Mouse (Mus musculus): ENCODE results near the gene Acd. TPM values are rescaled to one million over a fixed set of nuclear protein-coding genes. Genes with fewer than 3 reads are reported as not detected.

Acd gene
- polyA plus RNA-seq, 1 experiment from 2014 or later, result 89.4 TPM

DNA sequence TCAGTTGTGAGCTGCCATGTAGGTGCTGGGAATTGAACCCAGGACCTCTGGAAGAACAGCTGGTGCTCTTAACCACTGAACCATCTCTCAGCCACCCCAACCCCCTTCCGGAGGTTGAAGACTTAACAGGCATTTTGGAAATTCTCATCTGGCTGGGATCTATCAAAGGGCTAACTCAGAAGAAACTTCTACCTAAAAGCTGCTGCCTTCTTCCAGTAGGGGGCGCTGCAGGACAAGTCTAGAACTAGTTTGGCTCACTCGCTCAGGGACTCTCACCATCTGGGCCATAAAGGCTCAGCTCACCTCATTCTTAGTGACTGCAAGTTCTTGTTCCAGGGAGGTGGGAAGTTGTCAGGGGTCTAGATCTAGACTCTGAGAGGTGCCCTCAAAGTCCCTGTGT, 13.2 kb upstream of the Acd start:
- H3K4me3 ChIP-seq (replicated peaks), result no peak overlapping the region
- 0 out of 2 replicates have a peak, but pooled peaks have one; percentile 12 for ATAC-seq (ENCODE audit: low FRiP score)

DNA sequence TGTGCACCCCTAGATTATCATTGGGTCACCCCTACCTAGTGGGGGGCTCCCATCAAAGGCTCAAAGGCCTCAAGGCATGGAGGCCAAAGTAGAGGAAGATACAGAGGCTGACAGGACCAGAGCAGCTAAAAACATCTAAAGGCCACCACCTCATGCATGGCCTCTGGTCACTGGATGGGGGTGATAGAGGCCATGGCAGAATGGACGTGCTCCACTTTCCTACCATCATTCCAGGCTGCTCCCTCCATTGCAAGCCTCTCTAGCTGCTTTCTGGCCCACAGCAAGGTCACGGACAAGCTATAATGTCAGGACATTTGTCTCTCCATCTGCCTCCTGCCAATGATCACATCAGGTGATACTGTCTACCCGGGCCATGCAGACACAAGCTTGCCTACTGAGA, 11.4 kb upstream of the Acd start:
- ATAC-seq (ENCODE audit: low FRiP score), result no peak
- Histone ChIP-seq H3K9me3 (replicated peaks) (no peaks in the 10 kb centered on the region), H3K4me1 (peaks cover 9% of the 10 kb centered on the region), H3K4me2 (no peak overlapping the region), H3K36me3 (peaks cover 13% of the 10 kb centered on the region), H3K27me3 (replicated peaks) (no peaks in the 10 kb centered on the region), H3K4me3 (replicated peaks) (no peak overlapping the region), H3K27ac (replicated peaks) (no peak overlapping the region), H3K9ac (replicated peaks) (no peak overlapping the region)
- WGBS, result 88% methylated on average over 3 of the region's 3 CpGs

More for the DNA sequence above, 13.2 kb upstream of the Acd start:
- 6% methylated on average over 3 of the region's 3 CpGs for WGBS
- H3K4me1 ChIP-seq, result no peaks in the 10 kb centered on the region
- H3K9me3 ChIP-seq (replicated peaks), result no peaks in the 10 kb centered on the region
- H3K9ac ChIP-seq (replicated peaks), result no peak overlapping the region
- no peaks in the 10 kb centered on the region for H3K27me3 ChIP-seq (replicated peaks)
- no peak overlapping the region for H3K4me2 ChIP-seq
- no peak overlapping the region for H3K27ac ChIP-seq (replicated peaks)
- H3K36me3 ChIP-seq, result peaks cover 14% of the 10 kb centered on the region

DNA sequence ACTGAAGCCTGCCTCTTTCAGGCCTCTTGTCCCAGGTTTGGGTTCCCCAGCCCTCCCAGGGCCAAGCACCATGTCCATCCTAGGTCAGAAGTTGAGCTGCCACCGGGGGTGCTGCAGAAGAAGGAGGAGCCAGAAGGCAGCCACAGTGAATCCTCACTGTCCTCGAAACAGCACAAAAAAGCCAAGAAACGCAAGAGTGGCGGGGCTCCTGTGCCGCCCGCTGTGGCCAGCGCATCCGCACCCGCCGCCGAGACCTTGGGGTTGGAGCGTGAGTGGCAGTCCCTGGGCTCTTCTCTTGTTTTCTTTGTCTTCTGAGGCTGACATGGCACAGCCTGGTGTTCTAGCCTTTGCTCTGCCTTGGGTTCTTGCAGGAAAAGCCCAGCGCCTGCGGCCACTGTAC, 8.4 kb upstream of the Acd start:
- Histone ChIP-seq H3K27me3 (replicated peaks) (no peaks in the 10 kb centered on the region), H3K9ac (replicated peaks) (no peak overlapping the region), H3K4me1 (peaks cover 20% of the 10 kb centered on the region), H3K36me3 (0 out of 2 replicates have a peak, but pooled peaks cover 2% of the 10 kb centered on the region), H3K4me3 (replicated peaks) (no peak overlapping the region), H3K4me2 (no peak overlapping the region), H3K9me3 (replicated peaks) (no peaks in the 10 kb centered on the region), H3K27ac (replicated peaks) (no peak overlapping the region)
- ATAC-seq (ENCODE audit: low FRiP score), result no peak
- WGBS, result 81% methylated on average over 14 of the region's 14 CpGs

DNA sequence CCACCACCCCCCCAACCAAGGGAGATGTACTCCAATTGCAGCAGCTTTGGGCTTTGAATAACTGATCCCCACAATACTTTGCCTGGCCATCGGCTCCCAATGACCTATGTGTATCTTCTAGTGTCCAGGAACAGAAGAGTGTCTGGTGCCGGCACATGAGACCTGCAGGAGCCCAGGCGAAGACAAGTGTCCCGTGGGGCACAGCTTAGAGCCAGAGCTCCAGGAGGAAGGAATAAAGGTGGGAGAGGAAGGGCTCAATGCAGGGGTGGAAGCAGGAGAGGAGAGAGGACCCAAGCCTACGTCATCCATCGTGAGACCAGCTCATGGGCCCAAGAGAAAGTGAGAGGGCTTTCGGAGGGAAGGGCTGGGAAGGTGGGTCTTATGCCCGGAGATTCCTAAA, 7.8 kb upstream of the Acd start:
- H3K27ac ChIP-seq (replicated peaks), result no peak overlapping the region
- 97% methylated on average over 8 of the region's 8 CpGs for WGBS
- H3K9me3 ChIP-seq (replicated peaks), result no peaks in the 10 kb centered on the region
- 0 out of 2 replicates have a peak overlapping the region, but pooled peaks have one; percentile 81 for H3K4me3 ChIP-seq (replicated peaks)
- peaks cover 20% of the 10 kb centered on the region for H3K4me1 ChIP-seq
- no peaks in the 10 kb centered on the region for H3K27me3 ChIP-seq (replicated peaks)
- H3K36me3 ChIP-seq, result 0 out of 2 replicates have a peak, but pooled peaks cover 8% of the 10 kb centered on the region
- H3K9ac ChIP-seq (replicated peaks), result no peak overlapping the region
- H3K4me2 ChIP-seq, result no peak overlapping the region
- no peak for ATAC-seq (ENCODE audit: low FRiP score)

DNA sequence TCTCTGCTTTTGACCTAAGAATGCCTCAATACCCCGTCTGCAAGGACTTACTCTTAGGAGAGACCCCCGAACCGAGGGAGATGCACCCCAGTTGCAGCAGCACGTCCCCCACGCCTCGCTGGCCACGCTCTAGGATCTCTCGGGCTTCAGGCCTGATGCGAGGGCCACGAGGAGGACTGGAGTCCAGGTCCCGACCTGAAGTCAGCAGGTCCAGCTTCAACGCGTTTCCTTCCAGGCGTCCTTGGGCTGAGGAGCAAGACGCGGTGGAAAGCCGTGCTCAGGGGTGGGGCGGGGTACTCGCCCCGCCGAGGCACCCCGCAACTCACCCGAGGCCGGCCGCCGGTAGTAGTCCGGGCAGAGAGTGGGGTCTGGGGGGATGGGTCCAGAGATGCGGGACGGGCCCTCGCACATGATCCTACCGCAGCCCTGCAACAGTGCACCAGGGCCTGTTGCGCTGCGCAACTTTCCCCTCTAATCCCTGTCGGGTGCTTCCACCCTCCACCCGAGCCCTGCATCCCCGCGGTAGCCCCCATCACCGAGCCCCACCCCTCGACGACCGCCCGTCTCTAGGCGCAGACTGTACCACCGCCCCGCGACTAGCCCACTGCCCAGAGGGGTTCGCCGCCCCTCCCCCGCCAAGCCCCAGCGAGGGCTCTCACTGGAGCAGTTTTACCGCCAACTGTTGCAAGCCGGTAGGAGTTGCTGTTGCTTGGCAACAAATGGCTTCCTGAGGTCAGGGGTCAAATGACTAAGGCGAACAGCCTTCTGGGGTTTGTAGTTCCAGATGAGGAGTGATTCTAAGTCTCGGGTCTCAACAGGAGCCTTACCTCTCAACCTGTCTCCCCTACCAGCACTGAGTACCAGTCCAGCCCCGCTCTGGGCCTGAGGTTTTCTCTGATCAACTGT, 6.8 kb upstream of the Acd start, which contains the start of the genes 4933405L10Rik and Enkd1:
Gene 4933405L10Rik (plus strand): TSS at position 158 of the 906 bp plus-strand sequence.
Gene Enkd1 (minus strand): TSS at position 713 of the 906 bp plus-strand sequence.
- ATAC-seq (ENCODE audit: low FRiP score), result peak; percentile 78
- 1% methylated on average over 53 of the region's 55 CpGs for WGBS
- Histone ChIP-seq H3K4me2 (peak within 1 kb of the TSS; percentile 99), H3K9ac (replicated peaks) (peak within 1 kb of the TSS; percentile 59), H3K27me3 (replicated peaks) (no peaks in the 10 kb centered on the region), H3K9me3 (replicated peaks) (no peaks in the 10 kb centered on the region), H3K36me3 (peaks cover 16% of the 10 kb centered on the region), H3K4me1 (peaks cover 27% of the 10 kb centered on the region), H3K4me3 (replicated peaks) (peak within 1 kb of the TSS; percentile 81), H3K27ac (replicated peaks) (no peak within 1 kb of the TSS)

DNA sequence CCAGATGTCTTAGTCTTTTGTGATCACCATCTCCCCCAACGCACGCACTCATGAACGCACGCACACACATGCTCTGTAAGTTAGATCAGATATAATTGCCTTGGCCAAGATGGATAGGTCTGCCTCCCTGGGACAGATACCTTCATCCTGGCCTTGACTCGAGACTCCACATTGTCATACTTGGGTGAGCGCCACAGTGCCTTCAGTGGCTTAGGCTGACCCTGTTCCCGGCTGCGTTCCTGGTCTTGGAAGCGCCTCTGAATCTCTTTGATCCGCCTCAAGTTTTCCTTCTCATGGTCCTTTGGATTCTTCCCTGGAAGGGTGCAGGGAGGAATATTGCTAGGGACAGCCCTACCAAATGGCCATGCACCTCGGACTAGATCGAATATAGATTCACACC, 5.5 kb upstream of the Acd start:
- H3K4me3 ChIP-seq (replicated peaks), result no peak overlapping the region
- H3K36me3 ChIP-seq, result peaks cover 16% of the 10 kb centered on the region
- no peak overlapping the region for H3K27ac ChIP-seq (replicated peaks)
- H3K9ac ChIP-seq (replicated peaks), result no peak overlapping the region
- ATAC-seq (ENCODE audit: low FRiP score), result no peak
- no peaks in the 10 kb centered on the region for H3K9me3 ChIP-seq (replicated peaks)
- H3K4me1 ChIP-seq, result peaks cover 38% of the 10 kb centered on the region
- WGBS, result 83% methylated on average over 12 of the region's 12 CpGs
- no peaks in the 10 kb centered on the region for H3K27me3 ChIP-seq (replicated peaks)
- H3K4me2 ChIP-seq, result peak overlapping the region; percentile 99; the same call in 1 of the 2 replicates

DNA sequence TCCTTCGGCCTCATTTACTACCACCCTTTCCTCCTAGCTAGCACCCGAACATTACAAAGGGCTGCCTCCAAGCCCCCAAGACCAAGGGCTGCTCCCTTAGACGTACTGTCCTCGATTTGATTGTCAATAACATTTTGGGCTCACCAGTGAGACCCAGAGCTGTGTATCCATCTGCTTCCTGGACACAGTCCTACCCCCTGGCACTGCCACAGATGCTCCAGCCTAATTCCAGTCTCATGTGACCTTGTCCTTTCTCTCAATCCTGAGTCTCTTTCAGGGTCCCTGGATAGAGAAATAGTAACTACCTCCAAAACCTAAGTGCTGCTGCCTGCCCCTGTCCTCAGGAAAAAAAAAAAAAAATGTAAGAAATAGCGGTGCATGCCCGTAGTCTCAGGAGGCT, 4.1 kb upstream of the Acd start:
- no peak overlapping the region for H3K9ac ChIP-seq (replicated peaks)
- peaks cover 44% of the 10 kb centered on the region for H3K4me1 ChIP-seq
- H3K9me3 ChIP-seq (replicated peaks), result no peaks in the 10 kb centered on the region
- no peak overlapping the region for H3K4me3 ChIP-seq (replicated peaks)
- no peaks in the 10 kb centered on the region for H3K27me3 ChIP-seq (replicated peaks)
- no peak overlapping the region for H3K4me2 ChIP-seq
- no peak for ATAC-seq (ENCODE audit: low FRiP score)
- H3K27ac ChIP-seq (replicated peaks), result no peak overlapping the region
- WGBS, result 96% methylated on average over 6 of the region's 6 CpGs
- H3K36me3 ChIP-seq, result peaks cover 16% of the 10 kb centered on the region

DNA sequence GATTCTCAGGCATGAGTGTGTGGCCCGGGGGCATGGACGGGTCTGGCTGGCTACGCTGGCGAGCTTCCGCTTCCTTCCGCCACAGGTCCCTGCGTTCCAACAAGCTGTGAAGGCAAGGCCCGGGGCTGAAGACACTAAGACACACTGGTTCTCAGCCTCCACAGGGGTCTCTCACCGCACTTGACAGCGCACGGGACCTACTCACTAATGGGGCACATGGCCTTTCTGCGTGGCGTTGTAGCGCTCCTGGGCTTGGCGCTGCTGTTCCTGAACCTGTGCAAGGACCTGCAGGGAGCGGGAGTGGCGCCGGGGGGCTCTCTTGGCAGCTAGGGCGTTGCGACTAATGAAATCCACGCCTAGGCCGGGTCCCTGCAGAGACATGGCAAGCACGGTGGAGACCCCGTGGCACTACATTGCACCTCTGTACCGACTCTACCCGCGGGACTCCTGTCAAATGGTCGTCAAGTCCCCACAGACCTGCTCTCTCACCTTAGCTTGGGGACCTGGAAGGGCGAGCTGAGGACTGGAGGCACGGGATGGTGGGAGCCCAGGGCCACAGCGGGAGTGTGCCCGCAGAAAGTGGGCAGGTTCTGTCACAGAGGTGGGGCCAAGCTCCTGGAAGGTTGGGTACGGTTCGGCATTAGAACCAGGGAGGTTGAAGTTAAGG, 3.4 kb upstream of the Acd start:
- H3K27me3 ChIP-seq (replicated peaks), result no peaks in the 10 kb centered on the region
- no peak overlapping the region for H3K4me2 ChIP-seq
- H3K4me1 ChIP-seq, result peaks cover 51% of the 10 kb centered on the region
- no peak for ATAC-seq (ENCODE audit: low FRiP score)
- no peak overlapping the region for H3K27ac ChIP-seq (replicated peaks)
- H3K36me3 ChIP-seq, result peaks cover 16% of the 10 kb centered on the region
- H3K9me3 ChIP-seq (replicated peaks), result no peaks in the 10 kb centered on the region
- H3K9ac ChIP-seq (replicated peaks), result no peak overlapping the region
- H3K4me3 ChIP-seq (replicated peaks), result no peak overlapping the region
- WGBS, result 94% methylated on average over 34 of the region's 34 CpGs

DNA sequence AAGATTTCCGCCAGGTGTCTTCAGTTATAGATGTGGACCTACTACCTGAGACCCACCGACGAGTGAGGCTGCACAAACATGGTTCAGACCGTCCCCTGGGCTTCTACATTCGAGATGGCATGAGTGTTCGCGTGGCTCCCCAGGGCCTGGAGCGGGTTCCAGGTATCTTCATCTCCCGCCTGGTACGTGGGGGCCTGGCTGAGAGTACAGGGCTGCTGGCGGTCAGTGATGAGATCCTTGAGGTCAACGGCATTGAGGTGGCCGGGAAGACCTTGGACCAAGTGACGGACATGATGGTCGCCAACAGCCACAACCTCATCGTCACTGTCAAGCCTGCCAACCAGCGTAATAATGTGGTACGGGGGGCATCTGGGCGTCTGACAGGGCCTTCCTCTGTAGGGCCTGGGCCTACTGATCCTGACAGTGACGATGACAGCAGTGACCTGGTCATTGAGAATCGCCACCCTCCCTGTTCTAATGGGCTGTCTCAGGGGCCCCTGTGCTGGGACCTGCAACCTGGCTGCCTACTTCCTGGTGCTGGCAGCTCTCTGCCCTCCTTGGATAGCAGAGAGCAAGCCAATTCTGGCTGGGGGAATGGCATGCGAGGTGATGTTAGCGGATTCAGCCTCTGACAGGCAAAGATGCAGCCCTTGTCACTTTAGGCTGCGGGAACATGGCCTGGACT, 2.0 kb upstream of the Acd start:
- ATAC-seq (ENCODE audit: low FRiP score), result no peak
- Histone ChIP-seq H3K4me1 (peaks cover 47% of the 10 kb centered on the region), H3K27ac (replicated peaks) (no peak overlapping the region), H3K4me3 (replicated peaks) (0 out of 2 replicates have a peak overlapping the region, but pooled peaks have one; percentile 73), H3K9me3 (replicated peaks) (no peaks in the 10 kb centered on the region), H3K36me3 (peaks cover 25% of the 10 kb centered on the region), H3K27me3 (replicated peaks) (no peaks in the 10 kb centered on the region), H3K4me2 (peak overlapping the region; percentile 96), H3K9ac (replicated peaks) (0 out of 2 replicates have a peak overlapping the region, but pooled peaks have one; percentile 14)
- WGBS, result 94% methylated on average over 24 of the region's 24 CpGs

DNA sequence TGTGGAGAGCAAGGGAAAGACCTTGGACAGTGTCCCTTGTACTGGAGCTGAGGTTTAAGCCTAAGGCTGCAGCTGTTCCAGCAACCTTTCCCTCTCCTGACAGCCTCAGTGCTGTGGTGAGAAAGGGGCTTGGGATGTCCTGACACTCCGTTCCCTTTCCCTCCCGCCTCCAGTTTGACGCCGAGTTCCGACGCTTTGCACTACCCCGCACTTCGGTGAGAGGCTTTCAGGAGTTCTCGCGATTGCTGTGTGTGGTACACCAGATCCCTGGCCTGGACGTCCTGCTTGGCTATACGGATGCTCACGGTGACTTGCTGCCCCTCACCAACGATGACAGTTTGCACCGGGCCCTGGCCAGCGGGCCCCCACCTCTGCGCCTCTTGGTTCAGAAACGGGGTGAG, 1.1 kb upstream of the Acd start:
- H3K4me3 ChIP-seq (replicated peaks), result peak overlapping the region; percentile 73
- peaks cover 40% of the 10 kb centered on the region for H3K4me1 ChIP-seq
- peak overlapping the region; percentile 72 for H3K9ac ChIP-seq (replicated peaks)
- no peak for ATAC-seq (ENCODE audit: low FRiP score)
- no peaks in the 10 kb centered on the region for H3K9me3 ChIP-seq (replicated peaks)
- peak overlapping the region; percentile 96 for H3K4me2 ChIP-seq
- WGBS, result 31% methylated on average over 18 of the region's 18 CpGs
- H3K27me3 ChIP-seq (replicated peaks), result no peaks in the 10 kb centered on the region
- peaks cover 34% of the 10 kb centered on the region for H3K36me3 ChIP-seq
- H3K27ac ChIP-seq (replicated peaks), result peak overlapping the region; percentile 97

DNA sequence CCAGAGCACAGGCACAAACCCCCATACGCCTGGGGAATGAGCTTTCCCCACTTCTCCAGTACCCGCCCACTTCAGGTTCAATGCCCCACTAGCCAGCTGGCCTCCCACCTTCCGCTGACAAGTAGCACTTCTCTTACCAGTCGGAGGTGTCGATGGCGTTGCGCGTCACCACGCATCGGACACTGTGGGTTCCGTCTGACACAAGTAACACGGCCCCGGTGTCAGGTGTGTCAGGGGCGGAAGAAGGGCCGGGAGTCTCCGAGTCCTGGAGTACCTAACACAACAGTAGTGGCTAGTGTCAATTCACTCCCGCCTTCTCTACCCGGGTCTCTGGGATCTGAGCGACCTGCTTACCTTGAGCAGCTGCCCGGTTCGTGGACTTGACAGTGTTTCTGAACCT, 336 bp downstream of the Acd start:
- Histone ChIP-seq H3K4me1 (peaks cover 43% of the 10 kb centered on the region), H3K9ac (replicated peaks) (peak overlapping the region; percentile 72), H3K27ac (replicated peaks) (peak overlapping the region; percentile 97), H3K4me2 (peak overlapping the region; percentile 96), H3K4me3 (replicated peaks) (peak overlapping the region; percentile 73), H3K9me3 (replicated peaks) (no peaks in the 10 kb centered on the region), H3K36me3 (peaks cover 45% of the 10 kb centered on the region), H3K27me3 (replicated peaks) (no peaks in the 10 kb centered on the region)
- WGBS, result under 1% methylated on average over 21 of the region's 21 CpGs
- ATAC-seq (ENCODE audit: low FRiP score), result peak; percentile 42

All from neural tube, embryonic 15.5 days (tissue).